Mouse (Mus musculus) olfactory bulb, adult 2 months (tissue): ENCODE data around the gene Lsm14a.

Experiments used
- CTCF ChIP-seq: fragments of 200-500 bp; IDR thresholded peaks from 2 replicates; pipeline ENCODE4 v1.5.1; 2012; ENCODE audit warnings: low read depth, mild to moderate bottlenecking, low read length, moderate library complexity; ENCODE audit not compliant: insufficient read depth
- POLR2A ChIP-seq: fragments of 200-500 bp; IDR thresholded peaks from 2 replicates; pipeline ENCODE4 v1.6.1; 2012; ENCODE audit warnings: mild to moderate bottlenecking, low read depth, low read length, moderate library complexity; ENCODE audit not compliant: insufficient read depth

DNA sequence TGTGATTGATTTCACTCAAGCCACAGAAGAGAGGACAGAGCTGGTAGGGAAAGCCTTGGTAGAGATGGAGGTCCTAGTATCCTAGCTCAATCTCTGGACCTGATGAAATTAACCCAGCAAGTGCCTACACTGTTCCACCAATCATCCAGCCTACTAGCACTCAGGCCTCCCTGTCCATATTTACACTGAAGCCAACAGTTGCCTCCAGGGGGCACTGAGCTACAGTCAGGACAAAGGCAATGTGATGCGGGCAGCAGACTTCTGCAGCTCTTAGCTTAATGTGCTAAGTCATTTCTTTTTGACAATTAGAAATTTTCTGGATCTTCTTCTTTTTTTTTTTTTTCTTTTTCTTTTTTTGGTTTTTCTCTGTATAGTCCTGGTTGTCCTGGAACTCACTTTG, 41.1 kb downstream of the Lsm14a start:
- TF ChIP-seq CTCF (no peak), POLR2A (no peak)
